Mouse (Mus musculus) ovary, adult 10 weeks (tissue): Measurements from ENCODE around the gene Evx2. TPM values are rescaled to one million over a fixed set of nuclear protein-coding genes. Genes with fewer than 3 reads are reported as not detected.

Experiments used
- polyA plus RNA-seq: library from polyadenylated mRNA; stranded (reverse); fragments of 350-450 nt; fragmentation: Illumina TruSeq; extraction: RNeasy Lipid Tissue Mini Kit (QIAGEN cat#74804); gene quantifications from one replicate; pipeline ENCODE4 v1.2.3, GENCODE M21; 2014

Gene Evx2
- polyA plus RNA-seq: not detected

DNA sequence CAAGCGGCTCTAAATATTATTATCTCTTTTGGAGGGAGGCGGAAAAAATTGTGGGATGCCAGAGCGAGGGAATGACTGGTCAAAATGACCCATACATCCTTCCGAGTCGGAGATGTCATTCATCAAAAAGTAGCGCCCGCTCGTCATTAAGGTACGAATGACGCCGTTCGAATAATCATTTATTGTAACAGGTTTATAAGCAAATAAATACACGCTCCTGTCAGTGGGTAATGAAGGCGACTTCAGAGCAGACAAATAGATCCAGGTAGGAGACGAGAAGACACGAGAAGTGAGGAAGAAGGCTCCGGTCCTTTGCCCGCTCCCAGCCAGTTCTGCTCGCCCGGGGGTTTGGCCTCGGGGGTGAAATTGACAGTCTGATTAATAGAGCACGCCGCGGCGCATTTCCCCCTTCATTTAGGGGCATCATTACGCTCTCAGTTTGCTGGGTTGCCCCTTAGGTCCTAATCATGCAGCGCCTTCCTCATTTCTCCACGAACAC, at the start of gene Evx2:
Gene Evx2 (minus strand): TSS at position 51 of the 499 bp plus-strand sequence.

DNA sequence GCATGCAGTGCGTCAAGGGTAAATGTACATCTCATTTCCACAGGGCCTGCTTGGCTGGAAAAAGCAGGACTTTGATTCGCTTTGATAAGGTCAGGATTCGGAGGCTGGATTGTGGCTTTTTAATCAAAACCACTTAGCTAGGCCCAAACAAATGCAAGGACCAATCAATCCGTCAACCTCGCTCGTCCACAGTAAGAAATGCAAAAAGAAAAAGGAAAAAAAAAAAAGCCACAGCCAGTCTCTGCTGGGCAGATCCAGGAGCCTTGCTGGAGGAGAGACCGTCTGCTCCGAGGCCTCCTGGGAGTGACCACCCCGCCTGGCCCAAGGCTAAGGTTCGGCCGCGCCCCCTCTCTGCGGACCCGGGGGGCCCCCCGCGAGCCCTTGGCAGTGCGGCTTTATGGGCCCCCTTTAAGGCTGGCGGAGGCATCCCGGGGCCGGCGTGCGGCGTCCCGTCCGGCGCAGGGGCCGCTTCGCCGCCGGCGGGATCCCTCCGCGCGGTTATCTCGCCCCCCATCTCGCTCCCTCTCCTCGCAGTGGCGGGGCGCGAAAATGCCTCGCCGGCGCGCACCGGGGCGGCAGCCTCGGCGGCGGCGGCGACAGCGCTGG, 45.1 kb upstream of the Evx2 start, which contains the start of gene Hoxd8:
Gene Hoxd8 (plus strand): TSS at position 223 of the 606 bp plus-strand sequence.

DNA sequence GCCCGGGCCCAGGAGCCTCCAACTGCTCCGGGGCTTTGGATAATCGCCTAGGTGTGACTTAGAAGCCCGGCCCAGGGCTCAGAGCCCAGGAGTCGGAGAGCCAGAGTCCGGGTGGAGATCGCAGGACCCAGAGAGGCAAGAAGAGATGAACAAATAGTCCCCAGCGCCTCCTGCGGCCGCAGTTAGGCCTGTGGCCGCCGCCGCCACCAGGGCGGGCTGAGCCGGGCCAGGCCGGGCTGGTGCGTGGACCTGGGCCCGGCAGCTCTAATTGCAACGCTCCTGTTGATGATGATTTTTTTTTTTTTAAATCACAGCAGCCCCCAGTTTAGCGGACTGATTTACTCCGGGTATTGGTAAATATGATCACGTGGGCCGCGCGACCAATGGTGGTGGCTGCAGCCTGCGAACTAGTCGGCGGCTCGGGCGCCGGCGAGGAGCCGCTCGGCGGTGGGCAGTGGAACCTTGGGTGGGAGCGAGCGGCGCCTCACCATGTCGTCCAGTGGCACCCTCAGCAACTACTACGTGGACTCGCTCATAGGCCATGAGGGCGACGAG, 38.3 kb upstream of the Evx2 start, which contains the start of gene Hoxd9:
Gene Hoxd9 (plus strand): TSS at position 161 of the 555 bp plus-strand sequence.

DNA sequence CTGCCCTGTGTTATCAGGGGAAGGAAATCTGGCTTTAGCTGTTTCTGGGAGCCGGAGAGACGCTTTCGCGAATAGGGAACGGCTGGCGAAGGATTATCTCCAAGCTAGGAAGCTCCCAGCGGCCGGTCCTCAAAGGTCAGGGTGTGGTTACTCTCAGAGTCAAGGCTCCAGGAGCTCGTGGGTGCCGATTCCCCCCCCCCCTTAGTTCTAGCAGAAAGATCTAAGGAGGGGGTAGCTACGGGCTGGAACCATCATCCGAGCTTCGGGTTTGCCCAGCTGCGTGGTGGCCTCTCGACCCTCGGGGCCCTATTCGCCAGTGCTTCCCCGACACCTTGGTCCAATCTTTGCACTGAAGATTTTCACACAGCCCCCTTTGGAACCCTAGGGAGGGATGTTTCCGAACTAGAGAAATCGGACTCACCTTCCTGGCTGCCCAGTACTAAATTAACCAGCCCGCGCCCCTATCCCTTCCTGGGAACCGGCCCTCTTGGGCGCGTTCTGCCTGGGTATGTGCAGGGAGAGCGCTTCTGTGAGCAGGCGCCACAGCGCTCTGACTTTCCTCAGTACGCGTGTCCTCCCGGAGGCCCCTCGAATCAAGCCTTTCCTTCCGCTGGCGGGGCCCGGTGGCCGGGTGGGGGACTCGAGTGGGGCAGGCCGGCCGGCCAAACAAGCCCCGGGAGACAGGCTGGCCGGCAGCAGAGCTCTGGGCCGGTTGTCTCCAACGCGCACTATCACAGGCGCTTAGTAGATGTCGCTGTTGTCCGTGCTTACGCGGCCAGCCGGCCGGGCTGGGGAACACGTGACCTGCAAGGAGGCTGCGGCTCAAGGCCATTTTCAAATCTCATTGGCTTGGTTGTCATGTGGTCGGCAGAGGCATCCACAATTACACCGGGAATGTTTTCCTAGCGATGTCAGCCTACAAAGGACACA, 31.9 kb upstream of the Evx2 start, which contains the start of gene Hoxd10:
Gene Hoxd10 (plus strand): TSS at position 903 of the 930 bp plus-strand sequence.

DNA sequence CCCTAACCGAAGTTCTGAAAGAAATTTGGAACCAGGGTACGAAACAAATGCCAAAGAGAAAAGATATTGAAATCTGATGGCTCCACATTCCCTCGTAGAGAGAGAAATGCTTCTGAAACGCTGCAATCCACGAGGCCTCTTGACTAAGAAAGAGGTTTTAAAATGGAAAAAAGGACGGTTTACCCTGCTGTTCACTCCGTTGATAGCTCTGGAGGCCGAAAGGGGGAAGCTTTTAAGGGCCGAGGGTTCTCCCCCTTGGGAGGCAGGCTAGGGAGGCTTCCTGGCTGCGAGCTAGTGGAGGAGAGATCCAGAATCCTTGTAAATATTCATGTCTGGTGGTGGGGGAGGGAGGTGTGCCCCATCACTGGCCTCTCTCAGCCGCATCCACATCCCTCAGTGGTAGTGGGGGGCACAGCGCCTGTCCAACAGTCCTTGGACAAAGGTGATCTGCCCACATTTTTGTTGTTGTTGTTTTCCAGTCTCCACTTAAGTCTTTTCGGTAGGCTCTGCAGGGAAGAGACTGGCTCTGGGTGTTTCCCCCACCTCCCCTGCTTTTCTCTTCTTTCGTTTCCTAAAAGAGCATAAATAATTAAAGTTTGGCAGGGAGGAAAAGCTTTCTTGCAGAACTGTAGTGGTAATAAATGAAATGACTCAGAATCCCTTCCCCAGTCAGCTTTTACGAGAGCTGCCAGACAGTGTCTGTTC, 19.7 kb upstream of the Evx2 start, which contains the start of gene Hoxd11:
Gene Hoxd11 (plus strand): TSS at position 667 of the 705 bp plus-strand sequence.

DNA sequence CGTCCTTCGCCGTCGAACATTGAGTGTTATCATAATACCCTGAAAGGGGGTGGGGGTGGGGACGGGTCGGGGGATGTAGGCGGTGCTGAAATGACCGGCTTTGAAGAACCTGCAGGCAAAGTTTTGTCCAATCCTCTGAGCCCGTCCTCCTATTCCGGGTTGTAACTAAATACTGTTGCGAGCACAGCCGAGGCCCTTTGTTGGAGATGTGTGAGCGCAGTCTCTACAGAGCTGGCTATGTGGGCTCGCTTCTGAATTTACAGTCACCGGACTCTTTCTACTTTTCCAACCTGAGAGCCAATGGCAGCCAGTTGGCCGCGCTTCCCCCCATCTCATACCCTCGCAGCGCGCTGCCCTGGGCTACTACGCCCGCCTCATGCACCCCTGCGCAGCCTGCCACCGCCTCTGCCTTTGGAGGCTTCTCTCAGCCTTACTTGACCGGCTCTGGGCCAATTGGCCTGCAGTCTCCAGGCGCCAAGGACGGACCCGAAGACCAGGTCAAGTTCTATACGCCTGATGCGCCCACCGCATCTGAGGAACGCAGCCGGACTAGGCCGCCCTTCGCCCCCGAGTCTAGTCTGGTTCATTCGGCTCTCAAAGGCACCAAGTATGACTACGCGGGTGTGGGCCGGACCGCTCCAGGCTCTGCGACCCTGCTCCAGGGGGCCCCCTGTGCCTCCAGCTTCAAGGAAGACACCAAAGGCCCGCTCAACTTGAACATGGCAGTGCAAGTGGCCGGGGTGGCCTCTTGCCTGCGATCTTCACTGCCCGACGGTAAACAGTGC, 15.7 kb upstream of the Evx2 start, which contains the start of gene Hoxd12:
Gene Hoxd12 (plus strand): TSS at position 133 of the 785 bp plus-strand sequence.

DNA sequence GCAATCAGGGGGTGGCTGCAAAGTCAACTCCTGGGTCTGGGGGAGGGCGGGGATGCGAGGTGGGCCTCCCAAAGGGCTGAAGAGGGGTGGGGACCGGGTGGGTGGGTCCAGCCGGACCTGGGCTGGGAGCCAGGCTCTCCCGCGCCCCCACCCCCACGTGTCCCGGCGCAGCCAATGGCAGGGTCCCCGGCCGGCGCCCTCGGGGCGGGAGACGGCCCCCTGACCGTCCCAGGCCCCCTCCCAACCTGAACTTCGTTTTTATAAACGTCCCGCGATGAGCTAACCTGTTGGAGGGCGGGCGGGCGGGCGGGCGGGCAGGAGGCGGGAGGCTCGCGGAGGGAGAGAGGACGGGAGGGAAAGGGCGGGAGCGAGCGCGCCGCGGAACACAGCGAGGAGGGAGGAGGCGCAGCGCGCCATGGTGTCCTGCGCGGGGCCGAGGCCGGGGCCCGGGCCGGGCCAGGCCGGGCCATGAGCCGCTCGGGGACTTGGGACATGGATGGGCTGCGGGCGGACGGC, 8.5 kb upstream of the Evx2 start, which contains the start of gene Hoxd13:
Gene Hoxd13 (plus strand): TSS at position 469 of the 516 bp plus-strand sequence.

Other genes with a start within 250 kb of the Evx2 start
- gene Lnpk, start 80.1 kb downstream of the Evx2 start, polyA plus RNA-seq: 48.7 TPM
- gene Hoxd13, start 8.8 kb upstream of the Evx2 start, polyA plus RNA-seq: not detected
- not detected for gene Hoxd12, start 15.5 kb upstream of the Evx2 start, polyA plus RNA-seq
- 4.8 TPM for gene Hoxd11, start 20.0 kb upstream of the Evx2 start, polyA plus RNA-seq
- 25.6 TPM for gene Hoxd10, start 32.4 kb upstream of the Evx2 start, polyA plus RNA-seq
- 26.6 TPM for gene Hoxd9, start 38.2 kb upstream of the Evx2 start, polyA plus RNA-seq
- gene Hoxd8, start 45.1 kb upstream of the Evx2 start, polyA plus RNA-seq: 70.2 TPM
- gene Hoxd3, start 52.4 kb upstream of the Evx2 start, polyA plus RNA-seq: 1.6 TPM
- gene Hoxd4, start 52.4 kb upstream of the Evx2 start, polyA plus RNA-seq: 4.2 TPM
- 0.48 TPM for gene Gm28230, start 67.2 kb upstream of the Evx2 start, polyA plus RNA-seq
- not detected for gene Hoxd1, start 103.4 kb upstream of the Evx2 start, polyA plus RNA-seq
- 156 TPM for gene Mtx2, start 166.2 kb upstream of the Evx2 start, polyA plus RNA-seq